Mouse (Mus musculus) left cerebral cortex, adult 18-20 months (tissue): ENCODE results near the gene Lef1. TPM values are rescaled to one million over a fixed set of nuclear protein-coding genes. Genes with fewer than 3 reads are reported as not detected.

ENCODE experiments used
- total RNA-seq, 2 experiments: library from RNA; stranded (reverse); gene quantifications; 2 replicates each; pipeline ENCODE4 v1.2.3; 2021

Lef1 gene
- total RNA-seq, 2 experiments from 2014 or later: 5.5 to 5.7 TPM

Other genes with a start within 250 kb of the Lef1 start
- 10 to 100 TPM; 18.7 to 20.3 TPM for gene Hadh, start 161.6 kb downstream of the Lef1 start, total RNA-seq
- 10 to 100 TPM; 15.9 to 17.0 TPM for gene Cyp2u1, start 192.8 kb downstream of the Lef1 start, total RNA-seq